Mouse (Mus musculus) cerebellum, postnatal 4 days (tissue): Measurements from ENCODE around the gene 2410004B18Rik.
A peak's percentile ranks its signal among the peaks of the same experiment; 100 is the strongest.
"Not testable (repeated sequence)": the region's sequence is repeated elsewhere in the genome, so short reads cannot be mapped to it uniquely, and the experiment has no call there.

Source experiments
- DNase-seq, 2 experiments: peaks; one replicate each; pipeline ENCODE4 v3.0.0; 2022; ENCODE audit warnings: low spot score in 2 of 2, mixed read lengths in 1 of 2

The 2410004B18Rik gene

DNA sequence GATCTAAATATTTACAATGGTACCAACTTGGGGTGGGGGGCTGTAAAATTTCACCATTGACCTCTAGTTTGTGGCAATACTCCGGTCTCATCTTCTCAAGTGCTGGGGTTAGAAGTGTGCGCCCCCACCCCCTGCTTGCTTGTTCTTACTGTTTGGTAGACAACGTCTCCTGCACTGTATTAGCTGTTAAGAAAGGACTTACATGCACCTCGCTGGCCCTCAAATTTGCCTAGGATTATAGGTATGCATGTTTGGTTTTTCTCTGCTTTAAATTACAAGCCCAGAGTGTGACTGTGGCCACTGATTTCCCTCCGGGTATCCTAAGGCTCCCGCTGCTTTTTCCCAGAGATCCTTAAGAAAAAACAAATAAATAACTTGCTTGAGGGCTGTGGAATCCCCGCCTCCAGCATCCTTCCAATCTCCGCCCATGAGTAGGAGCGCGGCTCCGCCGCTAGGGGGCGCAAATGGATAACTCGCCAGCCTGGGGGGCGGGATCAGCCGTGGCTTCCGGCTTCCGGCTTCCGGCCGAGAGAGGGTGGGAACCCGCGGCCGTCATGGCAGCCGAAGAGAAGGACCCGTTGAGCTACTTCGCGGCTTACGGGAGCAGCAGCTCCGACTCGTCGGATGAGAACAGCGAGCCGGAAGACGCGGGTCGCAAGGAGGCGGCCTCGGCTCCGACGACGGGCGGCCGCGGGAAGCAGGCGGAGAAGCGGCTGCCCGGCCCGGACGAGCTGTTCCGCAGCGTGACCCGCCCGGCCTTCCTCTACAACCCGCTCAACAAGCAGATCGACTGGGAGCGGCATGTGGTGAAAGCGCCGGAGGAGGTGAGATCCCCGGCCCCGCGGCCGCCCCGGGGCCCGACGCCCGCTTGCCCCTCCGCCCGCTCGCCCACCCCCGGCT is at the start of gene 2410004B18Rik:
Gene 2410004B18Rik, plus strand, starts transcription at position 510 of the 900 bp plus-strand sequence.
- peak; percentile 82 to 92 for DNase-seq

GRCm38 (mm10) chr3:145890346-145891132 is 47.3 kb upstream of the 2410004B18Rik start:
- peak in 1 of 2 experiments; percentile 7 for DNase-seq

- DNase-seq, result no peak
Observed at GRCm38 (mm10) chr3:145892451-145892850, 45.4 kb upstream of the 2410004B18Rik start.

DNA sequence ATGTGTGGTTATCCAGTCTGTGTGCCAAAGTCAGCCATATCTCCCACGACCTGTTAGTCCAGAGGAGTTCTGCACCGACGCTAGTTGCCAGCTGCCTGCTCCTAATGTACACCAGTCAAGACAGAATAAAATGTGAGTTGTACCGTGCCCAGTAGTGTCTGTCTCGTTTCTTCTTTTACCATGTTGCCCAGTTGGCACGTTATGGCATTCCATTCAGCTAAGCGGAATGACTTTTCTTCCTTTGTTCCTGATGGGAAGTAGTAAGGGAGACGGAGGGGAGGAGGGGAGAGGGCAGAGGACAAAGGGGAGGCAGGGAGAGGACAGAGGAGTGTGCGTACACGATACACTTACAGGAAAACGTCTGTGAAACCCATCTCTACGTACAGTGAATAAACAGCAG is 43.7 kb upstream of the 2410004B18Rik start:
- DNase-seq, result no peak

- no peak for DNase-seq
Observed at GRCm38 (mm10) chr3:145897749-145898148, 40.1 kb upstream of the 2410004B18Rik start.

DNA sequence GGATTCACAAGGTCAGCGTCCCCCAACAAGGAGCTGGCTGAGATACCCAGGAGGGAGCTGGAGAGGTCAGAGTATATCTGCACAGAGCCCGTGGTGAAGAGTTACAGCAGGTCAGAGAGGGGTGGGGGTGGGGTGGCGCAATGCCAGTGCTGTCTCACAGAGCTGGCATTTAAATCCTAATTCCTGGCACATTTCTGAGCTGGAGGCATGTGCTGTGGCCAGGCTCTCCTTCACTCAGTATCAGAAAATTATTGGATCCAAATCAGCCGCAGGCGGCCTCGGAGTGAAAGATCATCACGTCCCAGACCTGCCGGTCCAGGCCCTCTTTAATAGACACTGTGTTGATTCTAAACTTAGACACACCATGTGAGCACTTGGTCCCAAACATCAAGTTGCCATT is 38.0 kb upstream of the 2410004B18Rik start:
- DNase-seq, result no peak

DNA sequence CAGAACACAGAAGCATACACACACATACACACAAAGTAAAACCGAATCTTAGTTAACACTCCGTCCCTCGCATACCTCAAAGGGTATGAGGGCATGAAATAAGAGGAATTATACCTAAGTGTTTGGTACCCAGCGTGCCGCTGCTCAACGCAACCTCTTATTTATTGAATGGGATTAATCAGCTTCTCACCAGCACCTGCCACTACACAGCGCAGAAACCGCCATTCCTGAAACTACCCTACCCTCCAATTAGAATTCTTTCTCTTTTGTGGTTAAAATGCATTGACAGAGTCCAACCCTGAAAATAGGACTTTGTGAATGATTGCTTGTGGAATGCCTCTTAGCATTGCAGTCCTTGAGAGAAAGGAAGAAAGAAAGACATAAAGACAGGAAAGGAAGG is 34.3 kb upstream of the 2410004B18Rik start:
- no peak for DNase-seq

DNA sequence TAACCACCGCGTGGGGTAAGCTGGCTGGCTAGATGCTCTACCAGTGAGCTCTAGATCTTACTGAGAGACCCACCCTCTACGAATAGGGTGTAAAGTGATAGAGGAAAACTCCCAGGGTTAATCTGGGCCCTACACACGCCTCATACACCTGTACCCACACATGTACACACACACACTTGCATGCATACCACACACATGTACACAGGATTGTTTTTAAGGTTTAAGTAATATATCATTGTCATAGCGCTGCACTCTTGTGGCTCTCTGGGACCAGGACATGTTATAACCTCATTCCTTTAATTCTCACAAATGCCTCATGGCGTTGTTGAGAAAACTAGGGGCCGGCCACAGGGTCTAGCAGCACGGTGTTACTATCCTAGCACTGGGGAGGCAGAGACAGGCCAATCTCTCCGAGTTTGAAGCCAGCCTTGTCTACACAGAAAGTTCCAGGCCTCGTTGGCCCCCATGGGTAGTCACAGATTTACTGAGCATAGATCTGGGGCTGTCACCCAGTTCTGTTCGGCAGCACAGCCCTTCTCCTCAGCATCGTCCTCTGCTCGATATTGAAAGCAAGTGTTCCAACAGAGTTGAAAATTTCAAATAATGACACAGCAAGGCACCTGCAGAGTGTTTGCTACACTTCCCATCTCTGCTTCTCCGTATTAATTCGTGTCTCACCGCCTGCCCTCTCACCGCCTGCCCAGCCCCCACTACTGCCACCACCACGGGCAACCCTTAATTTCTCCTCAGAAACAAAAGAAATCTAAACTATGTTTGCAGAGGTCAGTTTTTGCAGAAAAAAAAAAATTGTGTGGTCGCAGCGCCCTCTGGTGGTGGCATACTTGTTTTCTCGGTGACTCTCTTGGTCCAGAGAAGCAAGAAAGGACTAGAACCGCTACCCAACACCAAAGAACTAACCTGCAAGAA is 32.7 kb upstream of the 2410004B18Rik start:
- DNase-seq, result peak; percentile 64 to 76

GRCm38 (mm10) chr3:145906582-145906981 is 31.2 kb upstream of the 2410004B18Rik start:
- no peak for DNase-seq

- DNase-seq, result no peak
Observed at GRCm38 (mm10) chr3:145912512-145912911, 25.3 kb upstream of the 2410004B18Rik start.

- no peak for DNase-seq
Observed at GRCm38 (mm10) chr3:145913263-145913662, 24.6 kb upstream of the 2410004B18Rik start.

DNA sequence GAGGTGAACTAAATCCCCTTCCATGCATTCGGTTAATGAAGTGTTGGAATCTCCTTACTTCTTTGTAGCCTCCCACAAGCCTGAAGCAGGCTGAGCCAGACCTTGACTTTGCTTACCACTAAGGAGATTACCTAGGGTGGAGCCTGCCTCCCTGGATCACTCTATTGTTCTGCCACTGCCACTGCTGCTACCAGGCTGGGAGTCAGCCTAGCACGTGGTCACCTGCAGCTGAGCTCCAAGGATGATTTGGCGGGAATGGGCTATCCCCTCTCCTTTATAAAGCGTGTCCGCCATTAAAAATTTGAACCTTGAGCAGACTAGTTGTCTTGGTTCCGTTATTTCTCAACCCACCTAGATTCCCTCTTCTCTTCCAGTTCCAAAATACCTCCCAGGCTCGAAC is 23.9 kb upstream of the 2410004B18Rik start:
- DNase-seq, result not testable (repeated sequence)

DNA sequence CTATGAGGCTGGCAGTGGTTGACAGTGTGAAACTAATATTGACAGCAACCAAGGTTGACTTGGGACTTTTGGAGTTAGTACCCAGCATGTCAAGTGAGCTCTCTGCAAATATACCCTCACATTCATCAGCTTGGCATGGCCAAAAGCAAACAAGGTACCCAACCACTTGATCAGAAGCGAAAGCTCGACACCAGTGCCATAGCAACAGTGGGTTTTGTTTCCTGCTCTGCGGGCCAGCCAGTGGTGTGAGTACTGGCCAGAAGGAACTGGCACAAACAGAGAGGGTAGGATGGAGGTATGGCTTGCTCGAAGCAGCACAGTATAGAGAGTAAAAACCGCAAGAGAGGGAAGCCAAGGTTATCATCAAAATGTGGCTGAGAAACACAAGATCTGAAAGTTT is 21.4 kb upstream of the 2410004B18Rik start:
- no peak for DNase-seq

DNA sequence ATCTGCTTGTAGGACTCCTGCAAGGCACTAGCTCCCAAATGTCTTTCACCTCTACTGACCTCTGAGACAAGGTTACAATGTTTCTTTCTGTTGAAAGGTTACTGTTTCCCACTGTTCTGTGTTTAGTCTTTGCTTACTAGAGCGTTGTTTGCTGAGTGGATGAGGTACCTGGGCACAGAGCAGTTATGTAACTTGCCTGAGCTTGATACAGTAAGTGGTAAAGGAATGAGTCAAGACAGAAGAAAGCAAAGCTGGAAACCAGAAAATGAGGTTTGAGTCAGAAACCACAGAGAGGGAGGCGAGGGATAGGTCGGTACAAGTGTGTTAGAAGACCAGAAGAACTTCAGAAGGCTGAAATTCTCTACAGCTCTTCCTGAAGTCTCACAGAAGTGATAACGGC is 21.0 kb upstream of the 2410004B18Rik start:
- DNase-seq, result no peak

- DNase-seq, result no peak
Observed at GRCm38 (mm10) chr3:145922019-145922854, 15.6 kb upstream of the 2410004B18Rik start, which contains the start of gene Bcl10. Bcl10 (plus strand) TSS chr3:145922804.

DNA sequence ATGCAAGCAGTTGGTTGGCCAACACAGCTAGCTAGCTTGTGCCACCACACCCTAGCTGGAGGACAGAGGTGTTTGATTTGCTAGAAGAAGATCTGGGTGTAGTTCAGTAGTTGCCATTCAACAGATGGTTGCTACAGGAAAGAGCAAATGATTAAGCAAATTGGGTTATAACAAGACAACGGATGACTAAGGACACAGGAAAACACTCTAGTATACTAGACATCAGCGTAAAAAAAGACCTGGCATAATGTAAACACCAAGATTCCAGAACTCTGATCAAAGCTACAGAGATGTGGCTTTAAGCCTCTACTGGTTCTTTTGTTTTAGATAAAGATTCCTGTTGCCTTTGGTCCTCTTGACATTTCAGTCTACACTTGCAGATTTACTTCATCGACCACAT is 14.8 kb upstream of the 2410004B18Rik start:
- no peak for DNase-seq

- peak; percentile 88 to 98 for DNase-seq
Observed at GRCm38 (mm10) chr3:145923874-145924577, 13.8 kb upstream of the 2410004B18Rik start.

- DNase-seq, result peak in 1 of 2 experiments; percentile 28
Observed at GRCm38 (mm10) chr3:145924649-145925337, 13.0 kb upstream of the 2410004B18Rik start.

DNA sequence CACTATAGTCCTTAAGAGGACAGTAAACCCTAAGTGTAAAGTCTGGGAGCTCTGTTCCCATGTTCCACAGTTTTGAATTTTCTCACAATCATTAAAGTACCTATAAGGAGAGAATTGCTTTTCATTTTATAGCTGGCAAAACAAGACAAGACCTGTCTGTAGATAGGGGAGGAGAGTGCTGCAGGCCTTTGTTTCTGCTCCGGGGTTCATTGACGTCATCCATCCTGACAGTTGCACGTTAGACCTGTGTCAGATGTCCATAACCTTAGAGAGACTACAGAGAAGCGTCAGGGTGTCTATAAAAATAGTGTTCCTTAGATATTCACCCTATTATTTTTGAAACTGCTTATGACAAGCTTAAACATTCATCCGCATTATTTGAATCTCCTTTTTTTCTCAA is 12.3 kb upstream of the 2410004B18Rik start:
- DNase-seq, result no peak
